Mouse (Mus musculus) neutrophil, adult 5-6 weeks (primary cell): ENCODE data around the gene Zc3h12a. TPM values are rescaled to one million over a fixed set of nuclear protein-coding genes. Genes with fewer than 3 reads are reported as not detected.

ENCODE experiments used
- ATAC-seq: fragments of 151-379, 151-347 bp; 2 replicates; pipeline ENCODE4 v1.8.0; 2017; ENCODE audit warnings: mild to moderate bottlenecking, moderate TSS enrichment; ENCODE audit not compliant: insufficient number of reproducible peaks, poor library complexity, low FRiP score, severe bottlenecking; ENCODE audit errors: extremely low read depth
- total RNA-seq: library from RNA; stranded (forward); fragments of 200-1000 nt; gene quantifications from 2 replicates; pipeline ENCODE4 v1.2.3, GENCODE M21; 2017

The Zc3h12a gene
- total RNA-seq, 1 experiment from 2014 or later = 37.8 TPM

GRCm38 (mm10) chr4:125119070-125119469 is 8.6 kb downstream of the Zc3h12a start:
- ATAC-seq = no peak

GRCm38 (mm10) chr4:125117902-125118320 is 9.7 kb downstream of the Zc3h12a start:
- peak; percentile 13; the same call in 1 of the 2 replicates for ATAC-seq

- ATAC-seq = no peak
Observed at GRCm38 (mm10) chr4:125116929-125117328, 10.7 kb downstream of the Zc3h12a start.

- peak; percentile 47 for ATAC-seq
Observed at GRCm38 (mm10) chr4:125116090-125116861, 11.4 kb downstream of the Zc3h12a start.

GRCm38 (mm10) chr4:125115710-125116089 is 11.9 kb downstream of the Zc3h12a start:
- ATAC-seq = no peak

- ATAC-seq = no peak
Observed at GRCm38 (mm10) chr4:125115081-125115480, 12.6 kb downstream of the Zc3h12a start.

- peak; percentile 64 for ATAC-seq
Observed at GRCm38 (mm10) chr4:125114638-125115037, 13.0 kb downstream of the Zc3h12a start.

GRCm38 (mm10) chr4:125105354-125105753 is 22.3 kb downstream of the Zc3h12a start:
- ATAC-seq = no peak

- no peak for ATAC-seq
Observed at GRCm38 (mm10) chr4:125101334-125101733, 26.3 kb downstream of the Zc3h12a start.

GRCm38 (mm10) chr4:125099458-125099857 is 28.2 kb downstream of the Zc3h12a start:
- peak; percentile 80 for ATAC-seq

GRCm38 (mm10) chr4:125097412-125097811 is 30.2 kb downstream of the Zc3h12a start:
- no peak for ATAC-seq

- ATAC-seq = no peak
Observed at GRCm38 (mm10) chr4:125096066-125096465, 31.6 kb downstream of the Zc3h12a start.

GRCm38 (mm10) chr4:125093031-125093430 is 34.6 kb downstream of the Zc3h12a start:
- no peak for ATAC-seq

GRCm38 (mm10) chr4:125085346-125085841 is 42.2 kb downstream of the Zc3h12a start:
- ATAC-seq = peak; percentile 53

GRCm38 (mm10) chr4:125084403-125085345 is 43.0 kb downstream of the Zc3h12a start, which contains the start of gene Meaf6:
Gene Meaf6 (plus strand): TSS chr4:125085134.
- ATAC-seq = peak; percentile 78

GRCm38 (mm10) chr4:125078698-125079097 is 48.9 kb downstream of the Zc3h12a start:
- ATAC-seq = no peak

- no peak for ATAC-seq
Observed at GRCm38 (mm10) chr4:125077700-125078099, 49.9 kb downstream of the Zc3h12a start.
